Mouse (Mus musculus): ENCODE measurements around the gene Sestd1. TPM values are rescaled to one million over a fixed set of nuclear protein-coding genes. Genes with fewer than 3 reads are reported as not detected.

Sestd1 gene
- 7.7 and 9.7 TPM in 2 replicates for total RNA-seq (2023)

DNA sequence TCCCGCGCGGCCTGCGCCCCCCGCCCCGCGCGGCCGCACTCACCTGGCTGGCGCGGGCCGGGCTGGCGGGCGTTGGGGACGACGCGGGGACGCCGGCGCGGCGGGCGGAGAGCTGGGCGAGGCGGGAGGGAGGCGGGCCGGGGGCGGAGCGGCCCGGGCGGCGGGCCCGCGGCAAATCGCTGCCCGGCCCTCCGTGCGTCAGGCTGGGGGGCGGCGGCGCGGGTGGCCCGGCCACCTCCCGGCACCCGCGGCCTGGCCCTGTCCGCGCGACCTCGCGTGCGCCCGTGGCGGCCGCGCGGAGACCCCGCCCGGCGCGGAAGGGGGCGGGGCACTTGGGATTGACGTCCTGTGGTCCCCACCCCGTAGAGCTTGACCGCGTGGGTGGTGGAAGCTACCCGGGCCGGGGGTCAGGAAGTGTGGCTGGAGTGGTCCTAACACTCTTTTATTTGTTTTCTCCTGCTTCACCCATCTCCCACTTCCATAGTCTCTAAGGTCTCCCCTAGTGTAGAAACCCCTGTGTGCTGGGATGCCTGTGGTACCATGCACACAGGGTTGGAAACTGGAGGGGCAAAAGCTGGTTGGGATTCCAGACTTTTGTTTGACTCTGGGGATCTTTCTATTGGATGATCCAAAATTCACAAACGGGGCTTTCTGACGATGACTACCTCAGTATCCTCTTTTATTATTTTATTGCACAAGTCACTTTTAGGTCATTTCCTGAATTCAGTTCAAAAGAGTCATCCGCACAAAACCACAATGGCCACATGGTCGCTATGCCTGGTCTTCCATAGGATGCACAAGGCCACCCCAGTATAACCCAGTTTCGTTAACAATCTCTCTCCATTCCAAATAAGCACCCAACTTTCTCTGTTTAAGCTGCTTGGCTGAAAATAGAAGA, at the start of gene Sestd1:
Gene Sestd1, minus strand, starts transcription at position 81 of the 898 bp plus-strand sequence.

DNA sequence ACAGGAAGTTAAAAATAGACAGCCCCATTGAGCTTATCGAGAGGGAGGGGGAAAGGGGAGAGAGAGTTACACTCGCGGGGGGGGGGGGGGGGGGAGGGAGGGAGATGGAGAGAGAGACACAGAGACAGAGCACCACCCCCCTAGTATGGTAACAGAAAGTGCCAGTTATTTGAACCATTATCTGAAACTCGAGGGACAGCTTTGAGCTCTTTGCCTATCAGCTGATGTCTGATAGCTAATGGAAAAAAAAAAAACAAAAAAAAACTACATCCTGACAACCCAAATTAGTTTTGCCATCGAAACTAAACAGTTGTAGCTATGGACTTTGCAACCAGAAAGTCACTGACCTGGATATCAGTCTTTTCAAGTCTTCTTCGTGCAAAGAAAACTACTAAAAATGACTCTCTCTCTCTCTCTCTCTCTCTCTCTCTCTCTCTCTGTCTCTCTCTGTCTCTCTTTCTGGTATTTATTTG, 109.7 kb downstream of the Sestd1 start, which contains the start of gene Ccdc141:
Gene Ccdc141, minus strand, starts transcription at position 4 of the 473 bp plus-strand sequence.

Other genes starting within 250 kb of the Sestd1 start
- gene Ccdc141, start 110.0 kb downstream of the Sestd1 start, total RNA-seq (2023): 0.28 and 0.41 TPM in 2 replicates

All from neutrophil, adult 65 days (primary cell).